Mouse (Mus musculus) heart, adult 18-20 months (tissue): ENCODE measurements around the gene Xrcc6. TPM values are rescaled to one million over a fixed set of nuclear protein-coding genes. Genes with fewer than 3 reads are reported as not detected.

Experiments used
- DNase-seq, 2 experiments: peaks; one replicate each; pipeline ENCODE4 v3.0.0; 2021 to 2022; ENCODE audit warnings: mixed read lengths in 1 of 2
- total RNA-seq, 2 experiments: library from RNA; stranded (reverse); gene quantifications; 2 replicates each; pipeline ENCODE4 v1.2.3; 2021

Xrcc6 gene
- total RNA-seq, 2 experiments from 2014 or later = 24.6 to 25.3 TPM

- no peak for DNase-seq
Measured at GRCm38 (mm10) chr15:82019288-82019687, 31.7 kb downstream of the Xrcc6 start.

DNA sequence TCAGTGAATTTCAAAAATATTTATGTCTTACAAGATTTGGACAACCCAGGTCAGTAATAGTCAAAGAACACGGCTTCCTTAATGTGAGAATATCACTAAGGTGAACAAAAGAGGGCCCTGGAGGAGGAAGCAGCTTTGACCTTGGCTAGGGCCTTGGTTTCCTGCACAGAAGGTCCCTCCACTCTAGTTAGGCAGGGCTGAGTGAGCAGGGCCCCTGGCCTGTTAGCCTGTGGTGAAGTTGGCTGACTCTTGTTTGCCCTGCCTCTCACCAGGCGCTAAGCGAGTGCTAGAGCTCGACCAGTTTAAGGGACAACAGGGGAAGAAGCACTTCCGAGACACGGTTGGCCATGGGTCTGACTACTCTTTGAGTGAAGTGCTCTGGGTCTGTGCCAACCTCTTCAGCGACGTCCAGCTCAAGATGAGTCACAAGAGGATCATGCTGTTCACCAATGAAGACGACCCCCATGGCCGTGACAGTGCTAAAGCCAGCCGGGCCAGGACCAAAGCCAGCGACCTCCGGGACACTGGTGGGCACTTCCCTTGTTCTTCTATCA, 35.0 kb downstream of the Xrcc6 start:
- peak in 1 of 2 experiments; percentile 4 for DNase-seq

GRCm38 (mm10) chr15:82023965-82024635, 36.5 kb downstream of the Xrcc6 start:
- no peak for DNase-seq

GRCm38 (mm10) chr15:82027276-82027675, 39.6 kb downstream of the Xrcc6 start:
- DNase-seq = no peak

DNA sequence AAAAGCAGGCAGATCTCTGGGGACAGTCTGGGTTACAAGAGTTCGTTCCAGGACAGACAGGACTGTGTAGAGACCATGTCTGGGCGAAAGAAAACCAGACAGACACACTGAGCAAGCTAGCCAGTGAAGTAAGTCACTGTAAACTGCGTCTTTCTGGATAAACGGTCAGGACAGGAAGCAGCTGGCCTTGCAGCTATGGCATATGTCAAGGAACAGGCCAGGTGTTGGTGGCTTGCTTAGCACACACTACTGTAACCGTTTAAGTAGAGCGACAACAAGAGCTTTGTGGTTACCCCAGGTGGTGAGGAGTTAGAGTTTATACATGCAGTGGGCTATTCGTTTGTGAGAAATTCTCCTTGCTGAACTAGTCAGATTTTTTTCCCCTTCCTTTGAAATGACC, 40.1 kb downstream of the Xrcc6 start:
- DNase-seq = no peak

- no peak for DNase-seq
Measured at GRCm38 (mm10) chr15:82032386-82032785, 44.8 kb downstream of the Xrcc6 start.

DNA sequence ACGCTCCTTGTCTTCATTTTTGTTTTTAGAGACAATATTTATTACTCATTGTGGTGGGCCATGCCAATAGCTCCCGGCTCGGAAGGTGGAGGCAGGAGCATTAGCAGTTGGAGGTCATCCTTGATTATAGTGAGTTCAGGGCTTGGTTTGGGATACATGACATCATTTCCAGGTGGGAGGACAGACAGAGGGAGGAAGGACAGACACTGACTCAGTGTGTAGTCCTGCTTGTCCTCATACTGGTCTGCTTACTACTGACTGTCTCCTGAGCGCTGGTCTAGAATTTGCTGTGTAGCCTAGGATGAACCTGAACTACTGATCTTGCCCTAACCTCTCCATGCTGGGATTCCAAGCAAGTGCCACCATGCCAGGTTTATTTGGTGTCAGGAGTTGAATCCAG, 46.1 kb downstream of the Xrcc6 start, which contains the start of gene Desi1:
Desi1 (minus strand) TSS at position 101 of the 400 bp plus-strand sequence.
- no peak for DNase-seq

- DNase-seq = peak in 1 of 2 experiments; percentile 30
Measured at GRCm38 (mm10) chr15:82035904-82036689, 48.5 kb downstream of the Xrcc6 start.

DNA sequence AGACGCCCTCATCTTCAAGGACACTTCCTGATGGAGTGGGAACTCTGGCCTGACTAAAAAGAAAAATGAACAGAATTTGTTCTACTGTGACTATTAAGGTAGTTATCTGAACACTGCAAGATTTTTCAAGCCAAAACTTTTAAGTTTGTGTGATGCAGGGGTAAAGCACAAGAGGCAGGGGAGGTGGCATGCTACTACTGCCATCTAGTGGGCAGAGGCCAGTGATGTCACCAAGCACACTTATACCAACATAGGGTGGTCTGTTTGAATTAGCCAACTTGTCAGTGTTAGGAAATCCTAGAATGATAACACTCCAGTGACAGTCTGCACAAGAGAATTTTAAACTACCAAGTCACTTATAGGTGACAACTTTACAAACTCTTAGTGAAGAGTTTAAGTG, 53.0 kb downstream of the Xrcc6 start:
- DNase-seq = peak; percentile 30 to 37

DNA sequence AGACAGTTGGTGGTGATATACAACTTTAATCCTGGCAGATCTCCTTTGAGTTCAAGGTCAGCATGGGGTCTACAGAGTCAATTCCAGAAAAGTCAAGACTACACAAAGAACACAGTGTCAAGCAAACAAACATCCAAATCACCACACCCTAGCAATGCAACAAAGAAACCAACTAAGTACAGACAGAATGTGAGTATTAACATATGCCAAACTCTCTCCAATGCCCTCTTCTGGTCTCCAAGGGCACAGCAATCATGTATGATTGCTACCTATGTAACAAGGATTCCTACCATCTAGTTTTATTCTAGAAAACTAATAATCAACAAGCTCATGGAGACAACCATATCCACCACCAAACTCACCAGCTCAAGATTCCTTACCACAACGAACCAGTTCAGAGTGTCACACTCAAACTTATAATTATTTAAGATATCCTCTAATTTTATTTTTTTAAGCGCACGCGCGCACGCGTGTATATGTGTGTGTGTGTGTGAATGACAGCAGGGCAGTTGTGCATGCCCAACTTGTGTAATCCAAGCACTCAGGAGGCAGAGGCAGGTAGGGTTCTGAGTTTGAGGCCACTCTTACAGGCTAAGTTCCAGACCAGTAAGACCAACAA, 56.6 kb downstream of the Xrcc6 start:
- no peak for DNase-seq

- no peak for DNase-seq
Measured at GRCm38 (mm10) chr15:82046246-82046891, 58.7 kb downstream of the Xrcc6 start.

DNA sequence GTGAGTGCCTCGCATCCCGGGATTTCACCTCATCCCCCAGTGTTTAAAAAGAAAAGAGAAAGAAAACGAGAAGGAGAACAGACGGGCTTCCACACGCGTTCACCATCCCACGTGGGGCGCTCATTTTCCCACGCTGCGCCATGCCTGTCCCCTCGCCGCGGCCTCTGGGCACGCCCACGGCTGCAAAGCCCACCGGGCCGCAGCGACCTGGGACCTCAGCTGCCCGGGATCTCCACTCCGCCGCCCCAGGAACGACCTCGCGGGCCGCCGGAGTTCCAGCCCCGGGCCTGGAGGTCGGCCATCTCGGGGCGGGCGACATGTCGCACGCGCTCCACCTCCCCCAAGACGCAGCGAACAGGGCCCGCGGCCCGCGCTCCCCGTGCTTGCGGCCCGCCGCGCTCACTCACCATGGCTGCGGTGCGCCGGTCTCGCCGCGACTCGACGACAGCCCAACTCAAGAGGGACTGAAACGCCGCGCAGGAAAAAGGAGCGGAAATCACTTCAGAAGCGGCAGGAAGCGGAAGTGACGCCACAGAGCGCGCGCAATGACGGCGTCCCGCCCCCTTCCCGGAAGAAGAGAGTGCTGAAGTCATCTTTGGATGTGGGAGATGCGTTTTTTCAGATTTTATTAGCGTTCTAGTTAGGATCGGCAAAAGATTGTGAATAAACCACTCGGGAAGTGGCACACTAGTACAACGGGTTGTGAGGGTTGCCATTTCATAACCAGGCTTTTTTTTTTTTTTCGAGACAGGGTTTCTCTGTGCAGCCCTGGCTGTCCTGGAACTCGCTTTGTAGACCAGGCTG, 59.6 kb downstream of the Xrcc6 start, which contains the start of gene Snu13:
Snu13 (minus strand) TSS at position 519 of the 804 bp plus-strand sequence.
- peak; percentile 93 to 96 for DNase-seq

DNA sequence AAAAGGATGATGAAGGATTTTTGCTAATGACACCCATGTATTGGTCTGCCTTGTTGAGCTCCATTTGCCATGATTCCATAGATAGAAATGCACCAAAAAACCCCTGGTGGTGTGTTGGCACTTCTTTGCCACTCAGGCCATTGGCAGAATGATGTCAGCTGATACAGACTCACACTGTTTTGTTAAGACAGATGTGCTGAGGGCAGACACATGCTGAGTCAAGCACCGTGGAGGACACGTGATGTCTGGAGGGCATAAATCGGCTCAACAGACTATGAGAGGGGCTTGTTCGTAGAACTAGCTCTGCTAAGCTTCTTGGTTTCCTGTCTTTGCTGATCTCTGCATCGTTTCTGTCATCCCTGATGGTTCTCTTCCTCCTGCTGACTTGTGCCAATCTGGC, 64.9 kb downstream of the Xrcc6 start:
- DNase-seq = no peak

- DNase-seq = no peak
Measured at GRCm38 (mm10) chr15:82058719-82059201, 71.1 kb downstream of the Xrcc6 start, which contains the start of gene 4930407I10Rik. TSS of gene 4930407I10Rik (plus strand) at chr15:82059151.

GRCm38 (mm10) chr15:82063909-82064308, 76.3 kb downstream of the Xrcc6 start:
- DNase-seq = no peak

- DNase-seq = peak; percentile 72 to 89
Measured at GRCm38 (mm10) chr15:82065511-82065910, 77.9 kb downstream of the Xrcc6 start.

GRCm38 (mm10) chr15:82069898-82070297, 82.3 kb downstream of the Xrcc6 start, which contains the start of gene Mei1:
TSS of gene Mei1 (plus strand) at chr15:82069996.
- no peak for DNase-seq

DNA sequence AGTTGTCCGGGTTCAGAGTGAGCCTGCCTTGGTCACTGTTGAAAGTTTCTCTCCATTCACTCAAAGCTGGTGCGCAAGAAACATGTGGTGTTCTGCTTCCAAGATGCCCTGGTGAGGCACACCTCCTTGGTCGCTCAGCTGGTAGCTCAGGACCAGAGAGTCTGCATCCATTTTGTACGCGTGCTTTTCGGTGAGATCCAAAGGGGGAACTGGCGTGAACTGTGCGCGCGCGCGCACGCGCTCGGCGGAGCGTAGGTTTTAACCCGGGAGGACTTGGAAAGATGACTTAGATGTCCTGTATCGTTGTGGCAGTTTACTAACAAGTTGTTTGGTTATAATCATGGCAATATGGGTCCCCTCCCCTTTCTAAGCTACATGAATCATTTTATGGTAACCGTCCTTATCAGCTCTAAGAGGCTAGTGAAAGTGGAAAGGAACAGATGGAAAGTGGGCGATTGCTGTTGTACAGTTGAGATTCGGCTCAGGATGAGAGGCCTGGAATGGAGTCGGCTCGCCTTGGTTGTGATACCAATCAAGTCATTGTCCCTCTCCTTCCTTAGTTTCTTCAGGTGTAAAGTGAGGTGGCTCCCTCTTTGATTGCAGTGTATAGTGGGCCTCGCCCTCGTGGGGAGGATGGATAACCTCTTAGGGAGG, 84.3 kb downstream of the Xrcc6 start:
- DNase-seq = no peak

- no peak for DNase-seq
Measured at GRCm38 (mm10) chr15:82073490-82073889, 85.9 kb downstream of the Xrcc6 start.

DNA sequence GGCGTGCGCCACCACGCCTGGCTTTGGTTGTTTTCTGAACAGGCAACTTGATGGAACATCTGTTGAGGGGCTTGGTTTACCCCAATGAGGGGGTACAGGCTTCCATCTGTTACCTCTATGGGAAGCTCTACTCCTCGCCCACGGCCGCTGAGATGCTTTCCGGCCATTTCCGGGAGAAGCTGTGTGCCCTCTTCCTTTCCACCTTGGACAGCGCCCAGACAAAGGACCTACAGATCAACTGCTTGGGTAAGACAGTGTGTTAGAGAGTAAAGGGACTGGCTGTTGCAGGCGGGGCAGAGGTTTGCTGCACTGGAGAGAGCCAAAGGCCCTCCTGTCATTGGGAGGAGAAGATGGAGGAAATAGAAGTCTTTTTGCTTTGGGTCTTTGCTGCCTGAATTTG, 92.2 kb downstream of the Xrcc6 start:
- DNase-seq = no peak
